Mouse (Mus musculus) kidney, embryonic 16.5 days (tissue): ENCODE results near the gene Ntm. TPM values are rescaled to one million over a fixed set of nuclear protein-coding genes. Genes with fewer than 3 reads are reported as not detected.

Source experiments
- ATAC-seq: fragments of 200-750 bp; cut with Nextera tagmentation; 2 replicates; pipeline ENCODE4 v1.8.0; 2017; ENCODE audit warnings: moderate TSS enrichment; ENCODE audit not compliant: low FRiP score, low TSS enrichment
- H3K27ac ChIP-seq: fragments of 300-500 bp; sonication (generic); 2 replicates; pipeline ENCODE4 v1.5.1; 2014; ENCODE audit warnings: low read length
- H3K27me3 ChIP-seq: fragments of 300-500 bp; sonication (generic); 2 replicates; pipeline ENCODE4 v1.6.1; 2014; ENCODE audit warnings: low read length, control low read depth, mixed read lengths; ENCODE audit not compliant: insufficient read depth
- H3K36me3 ChIP-seq: fragments of 300-500 bp; sonication (generic); 2 replicates; pipeline ENCODE4 v1.6.1; 2014; ENCODE audit warnings: low read length, control low read depth, mixed read lengths; ENCODE audit not compliant: insufficient read depth
- H3K4me1 ChIP-seq: fragments of 300-500 bp; sonication (generic); 2 replicates; pipeline ENCODE4 v1.6.1; 2014; ENCODE audit warnings: low read length, control low read depth, mixed read lengths; ENCODE audit not compliant: insufficient read depth
- H3K4me2 ChIP-seq: fragments of 300-500 bp; sonication (generic); replicated peaks from 2 replicates; pipeline ENCODE4 v1.6.1; 2014; ENCODE audit warnings: low read depth, low read length
- H3K4me3 ChIP-seq: fragments of 300-500 bp; sonication (generic); 2 replicates; pipeline ENCODE4 v1.5.1; 2014; ENCODE audit warnings: mild to moderate bottlenecking, low read length
- H3K9ac ChIP-seq: fragments of 300-500 bp; sonication (generic); replicated peaks from 2 replicates; pipeline ENCODE4 v1.6.1; 2014; ENCODE audit warnings: low read length
- H3K9me3 ChIP-seq: fragments of 300-500 bp; sonication (generic); 2 replicates; pipeline ENCODE4 v1.6.1; 2016; ENCODE audit warnings: low read length, control low read depth
- WGBS: fragments of 180-500 bp; shearing (Covaris S2); extraction: QIAGEN DNeasy Blood & Tissue Kit; methylation state at CpG from one replicate; pipeline ENCODE4 v1.1.7; 2014; 5-methylcytosine and 5-hydroxymethylcytosine counted together
- polyA plus RNA-seq: library from polyadenylated mRNA; unstranded; fragments of >200 nt; fragmentation: Nextera tagmentation; extraction: Ambion mirVana; gene quantifications from 2 replicates; pipeline ENCODE4 v1.2.1, GENCODE M21; 2015

Gene Ntm
- polyA plus RNA-seq, 1 experiment from 2014 or later, result 42.1 TPM

- Histone ChIP-seq H3K27me3 (no peaks in the 10 kb centered on the region), H3K4me1 (no peaks in the 10 kb centered on the region), H3K4me2 (no peak overlapping the region), H3K9me3 (no peaks in the 10 kb centered on the region), H3K9ac (no peak overlapping the region), H3K27ac (no peak overlapping the region), H3K36me3 (no peaks in the 10 kb centered on the region), H3K4me3 (no peak overlapping the region)
- WGBS, result 77% methylated on average over 5 of the region's 5 CpGs
- ATAC-seq, result no peak
These were observed 779.9 kb downstream of the Ntm start for GRCm38 (mm10) chr9:29183011-29183410.

DNA sequence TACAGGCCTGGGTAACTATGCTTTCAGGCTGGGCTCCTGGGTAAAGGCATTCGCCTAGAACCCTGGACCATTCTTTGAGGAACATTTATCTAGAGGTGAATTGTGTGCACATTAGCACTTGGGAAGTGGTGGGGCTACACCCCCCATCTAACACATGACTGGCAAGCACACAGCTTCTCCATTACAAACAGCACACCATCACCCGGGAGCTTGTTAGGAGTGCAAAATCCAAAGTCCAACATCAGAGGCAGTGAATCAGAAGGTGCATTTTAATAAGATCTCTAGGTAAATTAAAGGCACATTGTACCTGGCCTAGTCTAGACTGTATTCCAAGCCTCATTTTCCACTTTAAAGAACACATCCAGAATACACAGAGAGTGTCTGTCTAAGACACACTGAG lies 781.3 kb downstream of the Ntm start:
- H3K9ac ChIP-seq, result no peak overlapping the region
- H3K4me2 ChIP-seq, result no peak overlapping the region
- no peak overlapping the region for H3K4me3 ChIP-seq
- H3K27me3 ChIP-seq, result no peaks in the 10 kb centered on the region
- no peaks in the 10 kb centered on the region for H3K36me3 ChIP-seq
- H3K27ac ChIP-seq, result no peak overlapping the region
- H3K9me3 ChIP-seq, result no peaks in the 10 kb centered on the region
- no peaks in the 10 kb centered on the region for H3K4me1 ChIP-seq
- ATAC-seq, result no peak
- WGBS, result 82% methylated on average over 2 of the region's 2 CpGs

GRCm38 (mm10) chr9:29165731-29166130 lies 797.2 kb downstream of the Ntm start:
- Histone ChIP-seq H3K27me3 (no peaks in the 10 kb centered on the region), H3K9me3 (no peaks in the 10 kb centered on the region), H3K4me2 (no peak overlapping the region), H3K4me3 (no peak overlapping the region), H3K4me1 (no peaks in the 10 kb centered on the region), H3K9ac (no peak overlapping the region), H3K36me3 (no peaks in the 10 kb centered on the region), H3K27ac (no peak overlapping the region)
- WGBS, result 46% methylated on average over 2 of the region's 2 CpGs
- no peak for ATAC-seq

- Histone ChIP-seq H3K4me3 (no peak overlapping the region), H3K27ac (no peak overlapping the region), H3K27me3 (no peaks in the 10 kb centered on the region), H3K9ac (no peak overlapping the region), H3K9me3 (no peaks in the 10 kb centered on the region), H3K36me3 (no peaks in the 10 kb centered on the region), H3K4me2 (no peak overlapping the region), H3K4me1 (no peaks in the 10 kb centered on the region)
- WGBS, result 26% methylated on average over 7 of the region's 7 CpGs
- no peak for ATAC-seq
These were observed 801.8 kb downstream of the Ntm start for GRCm38 (mm10) chr9:29161059-29161642.

GRCm38 (mm10) chr9:29145901-29146300 lies 817.0 kb downstream of the Ntm start:
- ATAC-seq, result no peak; the same call in 1 of the 2 replicates
- WGBS, result 18% methylated on average over 4 of the region's 4 CpGs

GRCm38 (mm10) chr9:29136039-29136438 lies 826.9 kb downstream of the Ntm start:
- Histone ChIP-seq H3K36me3 (0 out of 2 replicates have a peak, but pooled peaks cover 4% of the 10 kb centered on the region), H3K9me3 (peaks cover 4% of the 10 kb centered on the region; the same call in 1 of the 2 replicates), H3K4me3 (no peak overlapping the region), H3K9ac (no peak overlapping the region), H3K4me1 (no peaks in the 10 kb centered on the region), H3K27ac (no peak overlapping the region), H3K27me3 (no peaks in the 10 kb centered on the region), H3K4me2 (no peak overlapping the region)
- no peak for ATAC-seq
- 47% methylated on average over 4 of the region's 4 CpGs for WGBS

More at GRCm38 (mm10) chr9:29145901-29146300, 817.0 kb downstream of the Ntm start:
- H3K36me3 ChIP-seq, result no peaks in the 10 kb centered on the region
- no peak overlapping the region for H3K27ac ChIP-seq
- no peaks in the 10 kb centered on the region for H3K4me1 ChIP-seq
- no peaks in the 10 kb centered on the region for H3K9me3 ChIP-seq
- H3K4me3 ChIP-seq, result no peak overlapping the region
- H3K9ac ChIP-seq, result no peak overlapping the region
- no peaks in the 10 kb centered on the region for H3K27me3 ChIP-seq
- no peak overlapping the region for H3K4me2 ChIP-seq

DNA sequence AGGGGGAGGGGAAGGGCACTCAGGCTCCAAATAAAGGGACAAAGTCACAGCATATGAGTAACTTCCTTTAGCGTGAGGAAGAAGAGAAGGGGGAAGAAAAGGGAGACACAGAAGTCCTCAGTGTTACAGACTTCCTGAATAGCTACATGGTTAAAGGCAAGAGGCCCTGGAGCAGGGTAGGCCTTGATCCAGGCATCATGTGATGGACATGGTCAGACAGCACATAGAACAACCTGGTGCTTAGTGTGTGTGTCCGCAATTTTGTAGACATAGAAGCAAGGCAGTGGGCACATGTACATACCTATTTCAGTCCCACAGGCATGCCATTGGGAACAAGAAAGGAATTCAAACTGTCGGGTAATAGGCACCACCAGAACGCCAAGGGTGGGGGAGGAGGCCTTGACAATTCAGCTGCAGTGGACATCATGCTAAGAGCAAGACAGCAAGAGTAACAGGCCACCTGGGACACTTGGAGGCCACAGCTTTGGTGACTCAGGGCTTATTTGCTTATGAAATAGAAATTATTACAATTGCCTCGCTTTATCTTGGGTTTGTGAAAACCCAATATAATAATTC lies 832.1 kb downstream of the Ntm start:
- no peaks in the 10 kb centered on the region for H3K4me1 ChIP-seq
- WGBS, result 73% methylated on average over 5 of the region's 5 CpGs
- H3K27ac ChIP-seq, result no peak overlapping the region
- H3K36me3 ChIP-seq, result 0 out of 2 replicates have a peak, but pooled peaks cover 4% of the 10 kb centered on the region
- no peak overlapping the region for H3K4me3 ChIP-seq
- H3K9ac ChIP-seq, result no peak overlapping the region
- H3K27me3 ChIP-seq, result no peaks in the 10 kb centered on the region
- no peak overlapping the region for H3K4me2 ChIP-seq
- ATAC-seq, result no peak
- H3K9me3 ChIP-seq, result peaks cover 4% of the 10 kb centered on the region; the same call in 1 of the 2 replicates

- H3K4me2 ChIP-seq, result no peak overlapping the region
- H3K9ac ChIP-seq, result no peak overlapping the region
- H3K27me3 ChIP-seq, result no peaks in the 10 kb centered on the region
- no peak overlapping the region for H3K27ac ChIP-seq
- H3K9me3 ChIP-seq, result peaks cover 4% of the 10 kb centered on the region; the same call in 1 of the 2 replicates
- 36% methylated on average over 4 of the region's 4 CpGs for WGBS
- H3K4me1 ChIP-seq, result no peaks in the 10 kb centered on the region
- ATAC-seq, result no peak
- 0 out of 2 replicates have a peak, but pooled peaks cover 4% of the 10 kb centered on the region for H3K36me3 ChIP-seq
- no peak overlapping the region for H3K4me3 ChIP-seq
These were observed 832.6 kb downstream of the Ntm start for GRCm38 (mm10) chr9:29130316-29130715.

GRCm38 (mm10) chr9:29128416-29128815 lies 834.5 kb downstream of the Ntm start:
- no peak for ATAC-seq
- 58% methylated on average over 2 of the region's 2 CpGs for WGBS
- Histone ChIP-seq H3K4me3 (no peak overlapping the region), H3K27ac (no peak overlapping the region), H3K9me3 (peaks cover 4% of the 10 kb centered on the region; the same call in 1 of the 2 replicates), H3K9ac (no peak overlapping the region), H3K4me1 (no peaks in the 10 kb centered on the region), H3K27me3 (no peaks in the 10 kb centered on the region), H3K4me2 (no peak overlapping the region), H3K36me3 (0 out of 2 replicates have a peak, but pooled peaks cover 4% of the 10 kb centered on the region)

GRCm38 (mm10) chr9:29124455-29124854 lies 838.5 kb downstream of the Ntm start:
- WGBS, result 77% methylated on average over 3 of the region's 3 CpGs
- Histone ChIP-seq H3K9ac (no peak overlapping the region), H3K36me3 (no peaks in the 10 kb centered on the region), H3K4me1 (no peaks in the 10 kb centered on the region), H3K4me3 (no peak overlapping the region), H3K9me3 (no peaks in the 10 kb centered on the region), H3K4me2 (no peak overlapping the region), H3K27me3 (no peaks in the 10 kb centered on the region), H3K27ac (no peak overlapping the region)
- no peak for ATAC-seq
